Mouse (Mus musculus) thymus, adult 2 months (tissue): ENCODE data around the gene Rpl23.

Experiments used
- CTCF ChIP-seq: fragments of 200-500 bp; IDR thresholded peaks from 2 replicates; pipeline ENCODE4 v1.5.1; 2012; ENCODE audit warnings: mild to moderate bottlenecking, control low read depth, low read length, moderate library complexity, borderline replicate concordance; ENCODE audit not compliant: control insufficient read depth, poor library complexity, insufficient read depth; ENCODE audit errors: extremely low read depth
- POLR2A ChIP-seq: fragments of 200-500 bp; IDR thresholded peaks from 2 replicates; pipeline ENCODE4 v1.6.1; 2012; ENCODE audit warnings: mild to moderate bottlenecking, low read length, control low read depth, moderate library complexity; ENCODE audit not compliant: control insufficient read depth, poor library complexity, insufficient read depth; ENCODE audit errors: extremely low read depth

DNA sequence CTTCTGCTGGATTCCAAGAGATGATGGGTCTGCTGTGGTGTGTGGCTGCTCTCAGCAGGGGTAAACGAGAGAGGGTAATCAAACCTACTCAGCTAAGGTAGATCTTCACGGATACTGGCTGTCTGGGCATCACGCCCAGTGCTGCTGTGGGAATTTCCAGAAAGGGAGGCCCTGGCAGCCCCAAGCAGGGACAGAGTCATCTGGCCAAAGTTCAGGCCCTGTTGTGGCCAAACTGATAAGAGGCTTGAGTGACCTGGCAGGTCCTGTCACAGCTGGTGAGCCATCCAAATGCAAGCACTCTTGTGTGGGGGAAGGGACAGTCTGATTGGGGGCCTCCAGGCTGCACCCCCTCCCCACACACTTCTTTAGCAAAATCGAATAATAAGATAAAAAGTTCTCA lies 38.6 kb upstream of the Rpl23 start:
- no peak for TF ChIP-seq CTCF
- no peak for TF ChIP-seq POLR2A
